Mouse (Mus musculus): ENCODE measurements around the gene Gjb2.

Gjb2 gene

GRCm38 (mm10) chr14:57066053-57066452, 38.4 kb downstream of the Gjb2 start:
- DNase-seq (ENCODE audit: low read depth, low spot score): no peak

DNA sequence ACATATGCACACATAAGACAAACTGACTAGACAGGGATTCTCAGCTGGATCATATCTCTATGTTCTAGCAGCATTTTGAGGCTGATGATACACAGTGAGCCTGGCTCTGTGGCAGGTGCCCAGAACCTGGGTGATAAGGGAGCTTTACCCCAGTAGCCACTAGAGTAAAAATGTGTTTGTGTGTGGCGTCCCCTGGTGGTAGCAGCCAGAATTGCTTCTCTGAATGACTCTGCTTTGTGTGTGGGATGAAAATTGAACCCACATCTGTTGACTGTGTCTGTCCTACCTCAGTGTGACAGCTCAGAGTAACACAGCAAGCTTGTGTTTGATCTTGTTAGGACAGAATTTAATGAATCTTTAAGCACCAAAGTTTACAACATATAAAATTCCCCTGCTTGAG, 44.5 kb downstream of the Gjb2 start:
- DNase-seq (ENCODE audit: low read depth, low spot score): peak; percentile 20

- DNase-seq (ENCODE audit: low read depth, low spot score): no peak
These were observed 46.8 kb downstream of the Gjb2 start, which contains the start of gene Gja3 for GRCm38 (mm10) chr14:57057563-57058321. Gene Gja3, minus strand, starts transcription at chr14:57058100.

DNA sequence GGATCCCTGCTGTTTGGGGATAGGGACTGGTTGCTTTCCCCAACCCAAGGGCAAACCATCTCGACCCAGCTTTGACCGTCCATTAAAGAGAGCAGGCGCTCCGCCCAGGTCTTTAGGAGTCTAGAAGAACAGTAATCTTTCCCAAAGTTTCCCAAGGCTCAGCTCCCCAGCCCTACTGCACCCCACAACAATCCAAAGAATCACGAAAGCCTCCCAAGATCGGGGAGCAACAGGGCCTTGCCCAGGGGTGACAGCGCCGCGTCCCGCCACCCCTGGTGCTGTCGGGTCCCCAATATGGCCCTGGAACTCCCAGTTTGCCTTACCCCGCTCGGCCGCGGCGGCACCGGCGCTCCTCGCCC, 47.3 kb downstream of the Gjb2 start:
- DNase-seq (ENCODE audit: low read depth, low spot score): no peak

GRCm38 (mm10) chr14:57052713-57053112, 51.8 kb downstream of the Gjb2 start:
- DNase-seq (ENCODE audit: low read depth, low spot score): no peak

Data from retina, adult 2 months (tissue).